Mouse (Mus musculus) left cerebral cortex, adult 9 months (tissue): Measurements from ENCODE around the gene Tmem252.
A peak's percentile ranks its signal among the peaks of the same experiment; 100 is the strongest.

ENCODE experiments used
- DNase-seq, 2 experiments: peaks; one replicate each; pipeline ENCODE4 v3.0.0; 2022; ENCODE audit warnings: low spot score in 2 of 2

Gene Tmem252

GRCm38 (mm10) chr19:24720448-24720847, 46.6 kb downstream of the Tmem252 start:
- no peak for DNase-seq

GRCm38 (mm10) chr19:24724362-24724761, 50.6 kb downstream of the Tmem252 start:
- DNase-seq = peak in 1 of 2 experiments; percentile 24

- no peak for DNase-seq
These were observed 56.9 kb downstream of the Tmem252 start for GRCm38 (mm10) chr19:24730661-24731060.
